Mouse (Mus musculus): ENCODE results near the gene Dnah17. TPM values are rescaled to one million over a fixed set of nuclear protein-coding genes. Genes with fewer than 3 reads are reported as not detected.

Gene Dnah17
- polyA plus RNA-seq, 1 experiment from 2014 or later: 0.11 TPM

- no peaks in the 10 kb centered on the region for H3K9me3 ChIP-seq (ENCODE audit: low read length)
- H3K36me3 ChIP-seq (replicated peaks; ENCODE audit: insufficient read depth, low read length): no peaks in the 10 kb centered on the region
- TF ChIP-seq EP300 (IDR thresholded peaks at IDR 0.05; ENCODE audit: low read depth) (no peak), CTCF (IDR thresholded peaks at IDR 0.05; ENCODE audit: low read depth) (no peak)
- WGBS (ENCODE audit: insufficient replicate concordance): 52% methylated on average over 7 of the region's 7 CpGs
- no peak overlapping the region for H3K9ac ChIP-seq (replicated peaks)
- no peak overlapping the region for H3K27ac ChIP-seq (ENCODE audit: low read depth)
- ATAC-seq (0 out of 2 replicates have a peak, but pooled peaks have one; percentile 3), DNase-seq (no peak)
- no peak overlapping the region for H3K4me3 ChIP-seq (ENCODE audit: low read depth, low read length)
- no peaks in the 10 kb centered on the region for H3K27me3 ChIP-seq (ENCODE audit: insufficient read depth, low read length)
- no peak overlapping the region for H3K4me2 ChIP-seq (ENCODE audit: low read depth, low read length)
- H3K4me1 ChIP-seq (ENCODE audit: insufficient read depth): peaks cover 20% of the 10 kb centered on the region
Measured at GRCm38 (mm10) chr11:117979388-117979787, 151.0 kb downstream of the Dnah17 start.

- H3K27ac ChIP-seq (ENCODE audit: low read depth): no peak overlapping the region
- no peak overlapping the region for H3K4me2 ChIP-seq (ENCODE audit: low read depth, low read length)
- H3K9ac ChIP-seq (replicated peaks): no peak overlapping the region
- no peaks in the 10 kb centered on the region for H3K36me3 ChIP-seq (replicated peaks; ENCODE audit: insufficient read depth, low read length)
- H3K27me3 ChIP-seq (ENCODE audit: insufficient read depth, low read length): no peaks in the 10 kb centered on the region
- WGBS (ENCODE audit: insufficient replicate concordance): 60% methylated on average over 4 of the region's 5 CpGs
- TF ChIP-seq CTCF (IDR thresholded peaks at IDR 0.05; ENCODE audit: low read depth) (no peak), EP300 (IDR thresholded peaks at IDR 0.05; ENCODE audit: low read depth) (no peak)
- DNase-seq (no peak), ATAC-seq (no peak)
- no peaks in the 10 kb centered on the region for H3K9me3 ChIP-seq (ENCODE audit: low read length)
- no peak overlapping the region for H3K4me3 ChIP-seq (ENCODE audit: low read depth, low read length)
- H3K4me1 ChIP-seq (ENCODE audit: insufficient read depth): peaks cover 30% of the 10 kb centered on the region
Measured at GRCm38 (mm10) chr11:117977694-117978360, 152.6 kb downstream of the Dnah17 start.

GRCm38 (mm10) chr11:117976081-117976582 lies 154.3 kb downstream of the Dnah17 start:
- ATAC-seq: peak; percentile 46; the same call in 1 of the 2 replicates
- whole genome bisulfite sequencing (ENCODE audit: insufficient replicate concordance): 24% methylated on average over 8 of the region's 8 CpGs
- Histone ChIP-seq H3K9me3 (ENCODE audit: low read length) (no peaks in the 10 kb centered on the region), H3K36me3 (replicated peaks; ENCODE audit: insufficient read depth, low read length) (no peaks in the 10 kb centered on the region), H3K4me1 (ENCODE audit: insufficient read depth) (peaks cover 31% of the 10 kb centered on the region), H3K27ac (ENCODE audit: low read depth) (peak overlapping the region; percentile 29; the same call in 1 of the 2 replicates), H3K4me3 (ENCODE audit: low read depth, low read length) (no peak overlapping the region), H3K9ac (replicated peaks) (no peak overlapping the region), H3K27me3 (ENCODE audit: insufficient read depth, low read length) (no peaks in the 10 kb centered on the region), H3K4me2 (ENCODE audit: low read depth, low read length) (0 out of 2 replicates have a peak overlapping the region, but pooled peaks have one; percentile 7)
- peak; percentile 64 for DNase-seq
- TF ChIP-seq CTCF (IDR thresholded peaks at IDR 0.05; ENCODE audit: low read depth) (no peak), EP300 (IDR thresholded peaks at IDR 0.05; ENCODE audit: low read depth) (no peak)

GRCm38 (mm10) chr11:117975211-117975967 lies 155.0 kb downstream of the Dnah17 start:
- WGBS (ENCODE audit: insufficient replicate concordance): 47% methylated on average over 18 of the region's 18 CpGs
- 0 out of 2 replicates have a peak overlapping the region, but pooled peaks have one; percentile 7 for H3K4me2 ChIP-seq (ENCODE audit: low read depth, low read length)
- no peak overlapping the region for H3K4me3 ChIP-seq (ENCODE audit: low read depth, low read length)
- H3K4me1 ChIP-seq (ENCODE audit: insufficient read depth): peaks cover 36% of the 10 kb centered on the region
- H3K27me3 ChIP-seq (ENCODE audit: insufficient read depth, low read length): 0 out of 2 replicates have a peak, but pooled peaks cover 3% of the 10 kb centered on the region
- no peak overlapping the region for H3K9ac ChIP-seq (replicated peaks)
- DNase-seq: no peak
- TF ChIP-seq EP300 (IDR thresholded peaks at IDR 0.05; ENCODE audit: low read depth) (no peak), CTCF (IDR thresholded peaks at IDR 0.05; ENCODE audit: low read depth) (no peak)
- H3K9me3 ChIP-seq (ENCODE audit: low read length): no peaks in the 10 kb centered on the region
- H3K27ac ChIP-seq (ENCODE audit: low read depth): peak overlapping the region; percentile 49; the same call in 1 of the 2 replicates
- no peak for ATAC-seq
- no peaks in the 10 kb centered on the region for H3K36me3 ChIP-seq (replicated peaks; ENCODE audit: insufficient read depth, low read length)

GRCm38 (mm10) chr11:117974327-117975125 lies 155.9 kb downstream of the Dnah17 start:
- Histone ChIP-seq H3K9ac (replicated peaks) (no peak overlapping the region), H3K36me3 (replicated peaks; ENCODE audit: insufficient read depth, low read length) (no peaks in the 10 kb centered on the region), H3K27me3 (ENCODE audit: insufficient read depth, low read length) (0 out of 2 replicates have a peak, but pooled peaks cover 3% of the 10 kb centered on the region), H3K4me3 (ENCODE audit: low read depth, low read length) (no peak overlapping the region), H3K27ac (ENCODE audit: low read depth) (peak overlapping the region; percentile 49; the same call in 1 of the 2 replicates), H3K4me1 (ENCODE audit: insufficient read depth) (peaks cover 44% of the 10 kb centered on the region), H3K4me2 (ENCODE audit: low read depth, low read length) (no peak overlapping the region), H3K9me3 (ENCODE audit: low read length) (no peaks in the 10 kb centered on the region)
- ATAC-seq (no peak), DNase-seq (no peak)
- 21% methylated on average over 14 of the region's 14 CpGs for WGBS (ENCODE audit: insufficient replicate concordance)
- TF ChIP-seq EP300 (IDR thresholded peaks at IDR 0.05; ENCODE audit: low read depth): no peak
- TF ChIP-seq CTCF (IDR thresholded peaks at IDR 0.05; ENCODE audit: low read depth): no peak

Measured in liver, postnatal 0 days (tissue).